Mouse (Mus musculus) heart, postnatal 0 days (tissue): ENCODE measurements at regions not wholly inside any gene's neighbourhood (a gene's known extent, or its start where the extent isn't known, plus 50 kb on each side); places are given as distances from the start of the nearest gene placed in this dataset.

Source experiments
- ATAC-seq: fragments of 200-750 bp; cut with Nextera tagmentation; 2 replicates; pipeline ENCODE4 v1.8.0; 2017; ENCODE audit warnings: low read depth, moderate number of reproducible peaks, moderate library complexity; ENCODE audit not compliant: insufficient read depth
- DNase-seq: peaks from one replicate; pipeline ENCODE4 v3.0.0-alpha.2; 2016; ENCODE audit warnings: low spot score
- H3K27ac ChIP-seq: fragments of 300-500 bp; sonication (generic); 2 replicates; pipeline ENCODE4 v1.5.1; 2014; ENCODE audit warnings: low read depth, mild to moderate bottlenecking
- H3K27me3 ChIP-seq: fragments of 300-500 bp; sonication (generic); 2 replicates; pipeline ENCODE4 v1.6.1; 2014; ENCODE audit warnings: low read length, mixed read lengths; ENCODE audit not compliant: control insufficient read depth, insufficient read depth
- H3K36me3 ChIP-seq: fragments of 300-500 bp; sonication (generic); replicated peaks from 2 replicates; pipeline ENCODE4 v1.6.1; 2014; ENCODE audit warnings: low read length, mixed read lengths; ENCODE audit not compliant: control insufficient read depth, insufficient read depth
- H3K4me1 ChIP-seq: fragments of 300-500 bp; sonication (generic); 2 replicates; pipeline ENCODE4 v1.6.1; 2014; ENCODE audit warnings: antibody characterized with exemption; ENCODE audit not compliant: control insufficient read depth, insufficient read depth
- H3K4me2 ChIP-seq: fragments of 300-500 bp; sonication (generic); 2 replicates; pipeline ENCODE4 v1.6.1; 2014; ENCODE audit warnings: low read depth, mild to moderate bottlenecking, low read length, moderate library complexity
- H3K4me3 ChIP-seq: fragments of 300-500 bp; sonication (generic); 2 replicates; pipeline ENCODE4 v1.5.1; 2014; ENCODE audit warnings: low read depth, low read length
- H3K9ac ChIP-seq: fragments of 300-500 bp; sonication (generic); replicated peaks from 2 replicates; pipeline ENCODE4 v1.6.1; 2014; ENCODE audit warnings: low read depth, low read length, mixed read lengths
- H3K9me3 ChIP-seq: fragments of 300-500 bp; sonication (generic); replicated peaks from 2 replicates; pipeline ENCODE4 v1.6.1; 2016; ENCODE audit warnings: low read length; ENCODE audit not compliant: control insufficient read depth
- CTCF ChIP-seq: IDR thresholded peaks from 2 replicates; pipeline ENCODE4 v1.5.1; 2016; ENCODE audit warnings: antibody characterized with exemption, control low read depth, low read depth
- EP300 ChIP-seq: IDR thresholded peaks from 2 replicates; pipeline ENCODE4 v1.6.1; 2016; ENCODE audit warnings: antibody characterized with exemption, low read depth
- WGBS: fragments of 180-500 bp; shearing (Covaris S2); extraction: QIAGEN DNeasy Blood & Tissue Kit; methylation state at CpG from one replicate; pipeline ENCODE4 v1.1.7; 2014; 5-methylcytosine and 5-hydroxymethylcytosine counted together

DNA sequence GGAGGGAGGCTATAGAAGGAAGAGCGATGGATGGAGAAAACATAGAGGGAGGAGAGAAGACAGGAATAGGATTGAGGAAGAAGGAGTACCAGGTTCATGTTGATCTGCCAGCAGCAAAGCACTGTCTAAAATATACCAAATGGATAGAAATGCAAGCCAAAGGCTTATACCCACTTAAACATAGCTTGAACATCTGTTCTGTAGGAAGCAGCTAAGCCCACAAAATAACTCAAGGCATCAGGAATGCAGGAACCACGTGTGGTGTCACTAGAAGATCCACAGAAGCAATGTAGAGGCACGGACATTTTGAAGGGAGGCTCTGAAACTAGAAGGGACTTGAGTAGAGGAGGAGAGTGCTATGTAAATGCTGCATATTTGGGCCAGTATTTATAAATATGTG lies 78.9 kb downstream of the Smgc start:
- ATAC-seq: no peak
- Histone ChIP-seq H3K4me2 (no peak overlapping the region), H3K4me1 (no peaks in the 10 kb centered on the region), H3K36me3 (no peaks in the 10 kb centered on the region), H3K9ac (no peak overlapping the region), H3K27ac (no peak overlapping the region), H3K4me3 (no peak overlapping the region), H3K9me3 (no peaks in the 10 kb centered on the region), H3K27me3 (no peaks in the 10 kb centered on the region)
- DNase-seq: no peak
- TF ChIP-seq CTCF (no peak), EP300 (no peak)
- WGBS: 61% methylated on average over 3 of the region's 3 CpGs

DNA sequence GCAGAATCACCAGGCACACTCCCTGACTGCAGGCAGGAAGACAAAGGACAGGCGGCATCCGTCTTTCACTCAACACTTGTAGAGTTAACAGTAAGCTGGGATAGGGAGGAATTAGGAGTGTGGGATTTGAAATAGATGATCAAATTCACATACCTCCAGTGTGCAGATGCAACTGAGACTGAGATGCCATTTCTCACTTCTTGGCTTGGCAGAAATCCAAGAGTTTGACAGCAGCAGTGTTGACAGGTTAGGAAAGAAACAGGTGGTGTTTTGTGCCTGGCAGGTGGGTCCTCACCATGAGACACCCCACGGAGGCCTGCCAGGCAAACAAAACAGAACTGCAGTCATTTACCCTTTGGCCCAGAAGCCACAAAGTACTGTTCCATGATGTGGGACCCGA lies 79.8 kb downstream of the Smgc start:
- DNase-seq (no peak), ATAC-seq (no peak)
- Histone ChIP-seq H3K4me3 (no peak overlapping the region), H3K4me2 (no peak overlapping the region), H3K4me1 (no peaks in the 10 kb centered on the region), H3K9me3 (no peaks in the 10 kb centered on the region), H3K27ac (no peak overlapping the region), H3K9ac (no peak overlapping the region), H3K36me3 (no peaks in the 10 kb centered on the region), H3K27me3 (no peaks in the 10 kb centered on the region)
- TF ChIP-seq EP300 (no peak), CTCF (no peak)
- 33% methylated on average over 4 of the region's 4 CpGs for WGBS

DNA sequence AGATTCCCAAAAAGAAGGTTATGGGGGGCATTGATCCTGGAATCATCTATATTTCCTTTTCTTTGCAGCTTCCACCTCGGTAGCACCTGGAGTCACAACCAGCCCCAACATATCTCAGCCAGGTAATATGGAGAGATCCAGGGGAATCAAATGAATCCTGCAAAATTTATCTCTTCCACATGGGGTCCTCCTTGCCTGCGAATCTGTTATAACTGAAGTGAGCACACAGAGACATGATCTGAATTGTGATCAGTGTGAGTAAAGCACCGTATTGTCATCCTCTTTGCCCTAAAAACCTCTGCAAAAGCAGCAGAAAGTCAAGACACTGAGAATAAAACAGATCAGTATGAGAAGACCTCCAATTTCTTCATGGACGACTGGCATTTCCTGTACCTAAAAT lies 86.5 kb downstream of the Smgc start:
- Histone ChIP-seq H3K4me1 (no peaks in the 10 kb centered on the region), H3K36me3 (no peaks in the 10 kb centered on the region), H3K27me3 (no peaks in the 10 kb centered on the region), H3K9me3 (no peaks in the 10 kb centered on the region), H3K27ac (no peak overlapping the region), H3K4me3 (no peak overlapping the region), H3K9ac (no peak overlapping the region), H3K4me2 (no peak overlapping the region)
- 68% methylated on average over 4 of the region's 4 CpGs for WGBS
- no peak for TF ChIP-seq CTCF
- TF ChIP-seq EP300: no peak
- DNase-seq: no peak
- ATAC-seq: no peak

DNA sequence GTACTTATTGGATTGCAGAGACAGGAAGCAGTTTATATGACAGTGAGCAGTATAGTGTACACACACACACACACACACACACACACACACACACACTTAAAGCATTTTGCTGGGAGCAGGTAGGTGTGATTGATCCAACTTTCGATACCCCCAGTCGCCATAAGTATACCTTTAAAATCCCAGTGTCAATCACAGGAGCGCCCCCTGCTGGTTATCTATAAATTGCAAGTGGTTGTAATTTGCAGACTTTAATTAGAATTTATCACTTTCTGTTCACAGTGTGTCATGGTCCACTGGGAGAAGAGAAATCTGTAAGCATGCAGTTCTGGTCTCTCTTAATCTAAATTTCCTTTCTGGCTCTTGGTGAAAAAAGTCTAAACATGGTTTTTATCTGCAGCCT lies 89.4 kb downstream of the Smgc start:
- no peaks in the 10 kb centered on the region for H3K9me3 ChIP-seq

DNA sequence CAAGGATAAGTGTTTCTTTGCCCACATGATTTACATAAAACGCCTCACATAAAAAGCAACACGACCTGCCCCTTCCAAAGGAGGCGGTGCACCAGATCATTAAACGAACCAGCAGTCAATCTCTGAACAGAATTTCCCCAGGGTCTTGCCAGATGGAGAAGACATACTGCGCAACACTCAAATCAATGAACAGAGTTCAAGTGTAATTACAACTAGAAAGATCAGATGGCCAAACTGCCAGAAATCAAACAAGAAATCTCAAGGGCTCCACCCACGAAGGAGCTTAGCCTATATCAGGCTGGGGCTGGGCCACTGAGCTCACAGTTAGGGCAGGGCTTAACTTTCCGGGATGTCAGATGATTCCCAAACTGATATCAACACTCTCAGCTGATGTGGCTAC lies 90.4 kb downstream of the Smgc start:
- Histone ChIP-seq H3K4me1 (no peaks in the 10 kb centered on the region), H3K36me3 (no peaks in the 10 kb centered on the region), H3K9me3 (no peaks in the 10 kb centered on the region), H3K4me3 (no peak overlapping the region), H3K27me3 (no peaks in the 10 kb centered on the region), H3K4me2 (no peak overlapping the region), H3K27ac (no peak overlapping the region), H3K9ac (no peak overlapping the region)
- TF ChIP-seq CTCF (no peak), EP300 (no peak)
- ATAC-seq (no peak), DNase-seq (no peak)
- 73% methylated on average over 7 of the region's 7 CpGs for WGBS

More for the DNA sequence above, 89.4 kb downstream of the Smgc start:
- DNase-seq (no peak), ATAC-seq (no peak)
- Histone ChIP-seq H3K27me3 (no peaks in the 10 kb centered on the region), H3K9ac (no peak overlapping the region), H3K36me3 (no peaks in the 10 kb centered on the region), H3K4me3 (no peak overlapping the region), H3K4me1 (no peaks in the 10 kb centered on the region), H3K27ac (no peak overlapping the region), H3K4me2 (no peak overlapping the region)
- WGBS: 17% methylated on average over 3 of the region's 3 CpGs
- TF ChIP-seq CTCF (peak; percentile 36), EP300 (no peak)

DNA sequence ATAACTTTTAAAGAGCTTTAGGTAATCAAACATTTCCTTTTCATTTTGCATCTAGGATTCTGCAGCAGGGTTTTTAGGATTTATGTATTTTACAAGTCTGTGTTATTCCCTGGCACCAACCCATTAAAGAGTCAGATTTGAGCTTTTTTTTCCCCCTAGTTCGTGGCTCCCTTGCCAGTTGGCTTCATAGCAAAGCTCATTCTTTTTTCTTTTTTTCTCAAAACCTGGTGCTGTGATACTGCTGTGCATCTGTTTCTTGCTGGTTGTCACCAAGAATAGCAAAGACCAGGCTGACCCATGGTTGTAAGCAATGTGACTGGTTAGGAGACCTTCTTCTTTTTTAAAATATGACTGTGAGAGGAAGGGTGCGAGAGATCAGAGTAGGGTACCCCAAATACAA lies 93.7 kb upstream of the Cntn1 start:
- H3K36me3 ChIP-seq: no peaks in the 10 kb centered on the region
- H3K9ac ChIP-seq: no peak overlapping the region
- no peaks in the 10 kb centered on the region for H3K9me3 ChIP-seq
- 54% methylated on average over 2 of the region's 2 CpGs for WGBS
- no peak overlapping the region for H3K4me2 ChIP-seq
- DNase-seq: no peak
- H3K4me3 ChIP-seq: no peak overlapping the region
- no peak overlapping the region for H3K27ac ChIP-seq
- H3K27me3 ChIP-seq: no peaks in the 10 kb centered on the region
- no peak for ATAC-seq
- no peaks in the 10 kb centered on the region for H3K4me1 ChIP-seq
- TF ChIP-seq CTCF (no peak), EP300 (no peak)
